Mouse (Mus musculus): ENCODE data around the gene Msh5. TPM values are rescaled to one million over a fixed set of nuclear protein-coding genes. Genes with fewer than 3 reads are reported as not detected.
"Not testable (repeated sequence)": the region's sequence is repeated elsewhere in the genome, so short reads cannot be mapped to it uniquely, and the experiment has no call there.

Gene Msh5
- total RNA-seq, 2 experiments from 2014 or later: 0.26 to 1.1 TPM

DNA sequence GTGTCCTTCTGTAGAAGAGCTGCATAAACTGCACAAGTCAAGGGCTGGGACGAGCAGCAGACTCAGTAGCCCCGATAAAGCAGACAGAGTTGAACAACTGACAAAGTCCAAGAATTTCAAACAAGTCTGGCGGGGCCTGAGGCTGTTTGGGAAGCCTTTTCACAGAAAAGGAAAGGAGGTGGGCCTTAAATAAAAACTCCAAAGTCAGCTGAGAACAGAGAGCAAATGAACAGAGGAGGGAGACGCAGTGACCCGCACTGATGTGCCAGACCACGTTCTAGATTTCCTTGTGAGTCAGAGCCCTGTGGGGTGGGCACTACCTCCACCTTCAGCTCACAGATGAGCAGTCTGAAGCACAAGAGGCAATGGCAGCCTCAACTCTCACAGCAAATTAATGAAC, 11.6 kb downstream of the Msh5 start:
- no peak for TF ChIP-seq CTCF (conservative IDR thresholded peaks at IDR 0.05)
- Histone ChIP-seq H3K27ac (no peak overlapping the region), H3K4me3 (no peak overlapping the region)
- no peak for DNase-seq (ENCODE audit: low spot score in 2 of 2)

DNA sequence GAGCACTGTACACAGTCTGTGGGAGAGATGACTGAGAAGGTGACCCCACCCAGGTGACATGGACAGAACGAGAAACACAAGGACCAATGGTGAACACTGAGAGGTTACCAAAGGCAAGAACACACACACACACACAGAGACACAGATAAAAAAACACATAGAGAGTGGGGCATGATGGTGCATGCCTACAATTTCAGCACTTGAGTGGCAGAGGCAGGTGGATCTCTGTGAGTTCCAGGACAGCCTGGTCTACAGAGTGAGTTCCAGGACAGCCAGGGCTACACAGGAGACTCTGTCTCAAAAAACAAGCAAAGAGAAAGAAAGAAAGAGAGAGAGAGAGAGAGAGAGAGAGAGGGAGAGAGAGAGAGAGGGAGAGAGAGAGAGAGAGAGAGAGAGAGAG, 12.8 kb downstream of the Msh5 start:
- DNase-seq (ENCODE audit: low spot score in 2 of 2); H3K27ac ChIP-seq; H3K4me3 ChIP-seq: not testable (repeated sequence)

DNA sequence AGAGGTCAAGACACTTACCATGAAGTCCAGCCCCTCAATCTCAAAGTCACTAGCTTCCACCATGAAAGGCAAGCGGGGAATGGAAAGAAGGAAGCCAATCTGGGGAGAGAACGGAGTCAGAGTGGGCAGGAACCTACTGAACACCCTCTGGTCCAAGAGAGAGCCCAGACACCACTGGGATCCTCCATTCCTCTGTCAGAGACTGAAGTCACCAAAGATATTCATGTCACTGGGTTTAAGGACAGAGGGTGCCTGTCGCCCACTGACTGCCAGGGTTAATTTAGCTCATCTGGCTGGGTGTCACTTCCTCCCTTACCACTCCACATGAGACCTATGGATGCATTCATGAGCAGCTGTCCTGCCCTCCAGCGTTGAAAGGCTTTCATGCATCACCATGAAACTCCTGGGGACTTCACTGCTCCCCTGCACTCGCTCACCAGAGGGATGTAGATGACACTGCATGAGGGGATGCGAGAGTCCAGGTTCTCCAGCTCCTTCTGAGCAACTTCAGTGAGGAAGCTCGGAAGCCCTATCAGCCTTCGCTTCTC, 14.1 kb downstream of the Msh5 start:
- no peak overlapping the region for H3K4me3 ChIP-seq
- H3K27ac ChIP-seq: no peak overlapping the region
- TF ChIP-seq CTCF (conservative IDR thresholded peaks at IDR 0.05): no peak
- no peak for DNase-seq (ENCODE audit: low spot score in 2 of 2)

DNA sequence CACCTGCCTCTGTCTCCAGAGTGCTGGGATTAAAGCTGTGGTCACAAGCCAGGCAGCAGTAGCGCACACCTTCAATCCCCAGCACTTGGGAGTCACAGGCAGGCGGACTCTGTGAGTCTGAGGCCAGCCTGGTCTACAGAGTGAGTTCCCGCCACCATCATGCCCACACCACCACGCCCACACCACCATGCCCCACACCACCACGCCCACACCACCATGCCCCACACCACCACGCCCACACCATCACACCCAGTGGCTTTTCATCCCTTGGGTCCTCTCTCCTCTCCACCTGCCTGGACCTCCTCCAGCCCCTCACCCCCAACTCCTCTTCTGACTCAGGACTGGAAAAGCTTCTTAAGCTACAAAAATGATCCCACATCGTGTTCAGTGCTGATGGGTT, 14.7 kb downstream of the Msh5 start:
- TF ChIP-seq CTCF (conservative IDR thresholded peaks at IDR 0.05): no peak
- no peak for DNase-seq (ENCODE audit: low spot score in 2 of 2)
- no peak overlapping the region for H3K4me3 ChIP-seq
- no peak overlapping the region for H3K27ac ChIP-seq

DNA sequence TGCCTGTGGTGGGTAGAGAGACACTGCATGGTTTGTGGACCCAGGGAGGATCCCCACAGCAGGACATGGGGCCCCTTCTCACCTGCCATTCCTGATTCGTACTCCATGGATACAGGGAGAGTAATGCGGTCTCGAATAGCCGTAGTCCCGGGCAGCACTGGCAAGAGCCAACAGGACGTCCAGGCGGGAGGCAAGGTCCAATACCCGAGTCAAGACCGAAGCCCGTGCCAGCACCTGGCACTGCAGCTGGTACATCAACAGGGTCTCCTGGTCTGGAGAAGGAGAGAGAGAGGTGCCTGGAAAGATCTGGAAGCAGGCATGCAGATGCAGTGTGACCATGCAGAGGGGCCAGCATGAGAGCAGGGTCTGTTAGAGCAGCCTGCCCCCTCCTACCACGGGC, 15.3 kb downstream of the Msh5 start:
- no peak overlapping the region for H3K4me3 ChIP-seq
- TF ChIP-seq CTCF (conservative IDR thresholded peaks at IDR 0.05): no peak
- DNase-seq (ENCODE audit: low spot score in 2 of 2): no peak
- no peak overlapping the region for H3K27ac ChIP-seq

DNA sequence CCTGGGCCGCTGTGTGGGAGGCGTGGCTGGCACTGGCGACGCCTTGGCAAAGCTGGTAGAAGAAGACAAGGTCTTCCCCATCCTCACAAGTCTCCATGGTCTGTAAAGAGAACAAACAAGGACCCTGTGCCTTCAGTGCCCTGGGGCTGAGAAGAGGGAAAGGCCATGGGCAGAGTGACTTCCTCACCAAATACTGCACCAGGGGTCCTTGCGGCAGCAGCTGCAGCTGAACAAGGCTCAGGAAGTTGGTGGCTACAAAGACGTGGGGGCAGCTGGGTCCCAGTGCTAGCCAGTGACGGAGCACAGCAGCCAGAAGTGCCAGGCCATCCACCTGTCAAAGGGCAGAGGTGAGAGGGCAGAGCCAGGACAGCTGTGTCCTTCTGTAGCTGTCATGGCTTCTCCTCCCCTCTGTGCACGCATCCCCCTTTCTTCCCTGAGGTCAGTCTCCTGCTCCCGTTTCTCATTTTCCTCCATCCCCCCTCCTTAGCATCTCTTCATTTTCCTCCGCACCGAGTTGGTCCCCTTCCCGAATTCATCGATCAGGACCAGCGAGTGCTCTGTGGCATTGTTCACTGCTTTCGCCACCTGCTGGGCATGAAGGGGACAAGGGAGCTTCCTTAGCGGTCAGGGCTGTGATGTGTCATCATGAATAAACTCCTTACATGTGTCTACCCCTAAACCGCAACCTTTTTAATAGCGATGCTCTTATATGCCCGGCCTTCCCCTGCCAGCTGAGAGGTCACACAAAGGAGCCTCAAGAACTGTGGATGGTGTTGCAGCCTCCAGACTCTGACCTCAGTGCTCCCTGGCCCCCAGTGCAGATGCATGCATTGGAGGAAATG, 16.6 kb downstream of the Msh5 start:
- H3K27ac ChIP-seq: no peak overlapping the region
- no peak for DNase-seq (ENCODE audit: low spot score in 2 of 2)
- no peak overlapping the region for H3K4me3 ChIP-seq
- TF ChIP-seq CTCF (conservative IDR thresholded peaks at IDR 0.05): peak; percentile 73

DNA sequence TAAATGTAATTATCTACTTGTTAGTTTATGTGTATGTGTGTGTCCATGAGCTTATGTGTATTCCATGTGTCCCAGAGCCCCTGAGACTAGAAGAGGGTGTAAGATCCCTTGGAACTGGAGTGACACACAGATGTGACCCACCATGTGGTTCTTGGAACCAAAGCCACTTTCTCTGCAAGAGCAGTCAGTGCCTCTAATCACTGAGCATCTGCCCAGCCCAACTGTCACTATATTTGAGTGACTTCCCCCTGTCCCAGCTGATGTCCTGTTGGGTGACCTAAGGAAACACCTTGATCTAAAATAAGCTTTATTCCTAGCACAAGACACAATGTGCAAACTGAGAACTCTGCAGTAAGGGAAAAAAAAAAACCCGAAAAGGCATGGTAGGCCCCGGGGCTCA, 18.2 kb downstream of the Msh5 start:
- no peak overlapping the region for H3K4me3 ChIP-seq
- no peak for DNase-seq (ENCODE audit: low spot score in 2 of 2)
- no peak overlapping the region for H3K27ac ChIP-seq
- no peak for TF ChIP-seq CTCF (conservative IDR thresholded peaks at IDR 0.05)

DNA sequence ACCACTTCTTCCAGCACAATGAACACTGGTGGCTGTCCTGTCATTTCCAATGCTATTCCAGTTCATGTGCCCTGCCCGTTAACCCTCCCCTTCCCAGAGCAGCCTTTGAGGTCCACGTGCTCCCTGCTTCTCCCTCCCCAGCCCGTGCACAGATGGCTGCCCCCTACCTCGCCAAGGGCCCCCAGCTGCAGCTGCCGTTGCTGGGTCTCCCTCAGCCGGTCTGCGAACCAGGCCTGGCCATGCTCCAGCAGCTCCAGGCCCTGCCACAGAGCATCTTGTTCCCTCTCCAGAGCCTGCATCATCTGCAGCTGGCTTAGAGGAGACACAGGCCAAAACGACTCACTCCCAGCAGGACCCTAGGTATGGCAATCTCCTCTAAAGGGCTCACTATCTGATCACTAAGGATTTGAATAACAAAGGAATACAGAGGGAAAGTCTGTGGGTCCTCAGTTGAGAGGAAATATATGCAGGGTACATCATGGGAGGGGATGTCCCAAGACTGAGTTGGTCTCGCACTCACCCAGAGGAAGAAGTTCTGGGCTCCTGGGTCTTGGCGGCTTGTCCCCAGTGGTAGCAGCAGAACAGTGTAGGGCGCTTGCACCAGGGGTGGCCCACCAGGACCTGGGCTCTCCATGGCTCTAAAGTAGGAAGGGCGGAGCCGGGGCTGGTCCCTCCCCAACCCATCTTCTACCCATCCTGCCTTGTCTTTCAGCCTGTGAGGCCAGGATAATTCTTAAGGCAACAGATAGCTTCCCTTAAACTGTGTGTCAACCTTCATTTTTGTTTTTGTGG, 19.1 kb downstream of the Msh5 start, which contains the start of gene Sapcd1:
Sapcd1 (minus strand) TSS at position 740 of the 792 bp plus-strand sequence.
- Histone ChIP-seq H3K27ac (0 out of 2 replicates have a peak within 1 kb of the TSS, but pooled peaks have one; percentile 32), H3K4me3 (no peak within 1 kb of the TSS)
- peak; percentile 35 to 51 for DNase-seq (ENCODE audit: low spot score in 2 of 2)
- TF ChIP-seq CTCF (conservative IDR thresholded peaks at IDR 0.05): no peak

DNA sequence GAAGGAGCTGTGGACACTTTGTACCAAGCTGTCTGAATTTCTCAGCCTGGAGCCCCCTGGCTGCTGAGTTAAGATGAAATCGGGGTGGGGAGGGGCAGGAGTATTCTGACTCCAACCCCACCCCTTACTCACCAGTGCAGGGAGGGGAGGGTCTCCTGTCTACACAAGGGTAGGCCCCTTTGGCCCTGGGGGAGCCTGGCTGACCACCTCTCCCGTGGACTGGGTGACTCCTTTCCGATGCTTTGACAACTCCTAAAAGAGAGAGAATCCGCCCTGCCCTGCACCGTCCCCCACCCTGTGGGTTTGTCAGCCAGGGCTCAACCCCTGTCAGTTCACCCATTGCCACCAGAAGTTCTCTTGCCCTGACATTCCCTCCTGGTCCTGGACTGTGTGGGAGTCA, 20.3 kb downstream of the Msh5 start:
- Histone ChIP-seq H3K4me3 (no peak overlapping the region), H3K27ac (no peak overlapping the region)
- TF ChIP-seq CTCF (conservative IDR thresholded peaks at IDR 0.05): no peak
- no peak for DNase-seq (ENCODE audit: low spot score in 2 of 2)

DNA sequence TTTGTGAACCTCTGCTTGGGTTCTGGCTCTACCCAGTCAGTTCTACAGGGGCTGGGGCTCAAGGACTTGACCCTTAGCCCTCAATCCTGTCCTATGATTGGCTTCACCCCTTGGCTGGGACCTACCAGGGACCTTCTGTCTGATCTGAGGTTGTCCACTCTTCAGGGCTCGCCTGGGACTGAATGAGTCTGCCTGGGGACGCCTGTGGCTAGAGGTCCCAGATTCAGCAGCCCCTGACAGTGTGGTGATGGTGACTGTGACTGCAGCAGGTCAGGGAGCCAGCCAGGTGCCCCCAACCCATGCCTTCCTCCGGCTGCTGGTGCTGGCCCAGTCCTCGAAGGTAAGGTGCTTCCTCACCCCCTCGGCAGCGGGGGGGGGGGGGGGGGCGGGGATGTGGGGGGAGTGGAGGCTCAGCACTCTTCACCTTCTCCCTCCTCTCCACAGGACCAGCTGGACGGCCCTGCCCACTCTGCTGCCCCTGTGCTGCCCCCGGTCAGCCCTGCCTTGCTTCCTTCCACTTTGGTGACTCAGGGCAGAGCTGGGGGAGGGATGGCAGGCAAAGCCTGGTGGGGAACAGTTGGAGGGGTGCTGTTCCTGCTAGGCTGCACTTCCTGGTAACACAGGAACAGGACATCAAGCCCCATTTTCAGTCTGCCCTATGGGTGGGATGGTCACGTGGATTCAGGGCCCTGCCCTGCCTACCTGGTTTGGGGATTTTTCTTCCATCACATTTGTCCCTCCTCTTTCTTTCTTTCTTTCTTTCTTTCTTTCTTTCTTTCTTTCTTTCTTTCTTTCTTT, 21.7 kb downstream of the Msh5 start:
- TF ChIP-seq CTCF (conservative IDR thresholded peaks at IDR 0.05): no peak
- no peak for DNase-seq (ENCODE audit: low spot score in 2 of 2)
- no peak overlapping the region for H3K4me3 ChIP-seq
- no peak overlapping the region for H3K27ac ChIP-seq

DNA sequence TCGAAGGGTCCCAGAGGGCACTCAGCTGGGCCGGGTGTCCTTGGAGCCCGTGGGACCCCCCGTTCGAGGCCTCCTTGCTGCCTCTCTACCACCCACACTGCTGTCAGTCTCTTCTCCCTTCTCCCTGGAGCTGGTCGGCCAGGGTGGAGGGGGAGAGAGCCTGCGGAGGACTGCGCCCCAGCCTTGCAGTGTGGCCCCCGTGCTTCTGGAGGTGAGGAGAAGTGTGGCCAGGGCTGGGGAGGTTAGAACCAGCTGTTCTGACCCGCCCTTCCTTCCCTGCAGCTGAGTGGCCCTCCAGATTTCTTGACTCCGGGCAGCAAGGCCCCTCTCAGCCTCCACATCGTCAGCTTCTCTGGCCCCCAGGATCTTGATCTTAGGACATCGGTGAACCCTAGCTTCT, 22.3 kb downstream of the Msh5 start:
- TF ChIP-seq CTCF (conservative IDR thresholded peaks at IDR 0.05): no peak
- Histone ChIP-seq H3K27ac (no peak overlapping the region), H3K4me3 (no peak overlapping the region)
- DNase-seq (ENCODE audit: low spot score in 2 of 2): no peak

DNA sequence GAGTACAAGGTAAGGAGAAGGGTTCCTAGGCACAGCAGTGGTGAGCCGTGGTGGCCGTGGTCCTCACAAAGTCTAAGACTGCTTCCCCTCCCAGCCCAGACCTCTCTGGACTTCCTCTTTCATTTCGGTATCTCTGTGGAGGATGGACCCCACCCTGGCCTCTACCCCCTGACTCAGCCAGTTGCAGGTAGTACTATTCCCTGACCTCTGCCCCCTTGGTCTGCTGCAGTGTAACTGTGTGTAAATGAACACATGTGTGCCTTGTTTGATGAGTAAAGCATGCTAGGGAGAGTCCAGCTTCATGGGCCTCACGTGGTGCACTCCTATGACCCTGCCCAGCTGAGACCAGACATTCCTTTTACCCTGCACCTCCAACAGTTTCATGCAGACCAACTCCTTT, 22.8 kb downstream of the Msh5 start:
- TF ChIP-seq CTCF (conservative IDR thresholded peaks at IDR 0.05): no peak
- no peak overlapping the region for H3K4me3 ChIP-seq
- no peak overlapping the region for H3K27ac ChIP-seq
- DNase-seq (ENCODE audit: low spot score in 2 of 2): no peak

DNA sequence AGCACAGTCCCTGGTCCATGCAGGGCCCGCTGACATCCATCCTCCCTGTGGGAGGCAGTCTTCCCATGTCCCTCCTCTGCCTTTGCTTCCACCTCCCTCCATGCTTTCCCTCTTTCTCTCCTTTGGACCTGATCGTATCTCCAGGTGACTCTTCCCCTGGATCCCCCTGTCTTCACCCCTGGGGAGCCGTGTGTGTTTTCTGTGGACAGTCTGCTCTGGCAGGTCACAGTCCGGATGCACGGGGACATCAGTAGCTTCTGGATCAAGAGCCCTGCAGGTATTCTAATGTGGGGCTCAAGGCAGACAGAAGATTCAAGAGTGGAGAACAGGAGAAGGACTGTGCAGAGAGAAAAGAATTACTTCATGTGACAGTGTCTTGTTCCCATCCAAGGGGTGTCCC, 23.3 kb downstream of the Msh5 start:
- DNase-seq (ENCODE audit: low spot score in 2 of 2): no peak
- TF ChIP-seq CTCF (conservative IDR thresholded peaks at IDR 0.05): no peak
- Histone ChIP-seq H3K27ac (no peak overlapping the region), H3K4me3 (no peak overlapping the region)
